7 mouse cellular contexts compared by ENCODE assay signal in the genomic region with DNA sequence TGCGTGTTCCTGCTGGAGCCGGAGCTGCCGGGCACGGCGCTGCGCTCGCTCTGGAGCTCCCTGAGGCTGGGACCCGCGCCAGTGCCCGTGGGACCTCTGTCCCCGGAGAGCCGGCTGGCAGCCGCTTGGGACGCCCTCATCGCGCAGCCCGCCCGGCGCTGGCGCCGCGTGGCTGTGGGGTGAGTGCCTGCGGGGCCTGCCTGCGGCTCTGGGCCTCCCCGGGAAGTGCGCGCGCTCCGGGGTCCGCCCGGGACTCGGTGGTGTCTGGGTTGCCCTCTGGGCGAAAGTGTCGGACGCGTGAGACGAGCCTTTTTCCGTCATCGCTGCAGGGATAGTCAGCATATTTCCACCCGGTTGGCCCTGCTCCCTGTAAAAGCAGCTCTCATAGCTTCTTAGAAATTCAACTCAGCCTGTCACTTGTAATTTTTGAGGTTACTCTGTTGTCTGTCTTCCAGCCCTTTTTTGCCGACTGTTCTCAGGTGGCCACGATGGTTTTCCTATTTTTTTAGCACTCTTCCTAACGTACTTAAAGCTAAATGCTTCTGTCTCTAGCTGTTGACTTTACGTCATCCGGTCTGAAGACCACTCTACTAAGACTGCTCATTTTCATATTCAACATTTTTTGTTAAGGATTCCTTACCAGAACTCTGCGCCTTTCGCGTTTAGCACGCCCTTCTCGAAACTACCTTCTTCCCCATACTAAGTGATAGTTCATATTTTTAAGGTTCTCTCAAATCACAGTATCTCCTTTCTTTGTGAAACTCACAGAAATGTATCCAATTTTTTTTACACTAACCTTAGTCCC. TPM values are rescaled to one million over a fixed set of nuclear protein-coding genes. Genes with fewer than 3 reads are reported as not detected.
DNase-seq lines count a peak whose midpoint lies in the region; ATAC-seq and TF ChIP-seq lines count a peak whose summit lies in the region.

No protein-coding gene starts in this region.

- no peak for TF ChIP-seq POLR2A in spleen, adult 2 months (IDR thresholded peaks at IDR 0.05; ENCODE audit: low read depth, low read length)

- peak overlapping the region; percentile 91 for H3K9ac ChIP-seq in embryonic facial prominence, embryonic 13.5 days
- peak overlapping the region; percentile 87 for H3K9ac ChIP-seq in intestine, embryonic 16.5 days (ENCODE audit: low read depth, low read length)

- H3K9me3 ChIP-seq in embryonic facial prominence, embryonic 13.5 days, result no peaks in the 10 kb centered on the region
- H3K9me3 ChIP-seq in intestine, embryonic 16.5 days (ENCODE audit: control insufficient read depth, low read length), result no peaks in the 10 kb centered on the region

- no peak for DNase-seq in spleen, adult 2 months (ENCODE audit: low read depth in 1 of 2, low spot score in 2 of 2)
- no peak for DNase-seq in spleen, postnatal 14 days (ENCODE audit: low spot score in 2 of 2)
- DNase-seq in skeletal muscle tissue, adult 2 months (ENCODE audit: low read depth, low spot score), result peak; percentile 52
- DNase-seq in right cerebral cortex, postnatal 36 days (ENCODE audit: low spot score in 2 of 2), result no peak
- no peak for DNase-seq in adrenal gland, adult 8-10 months

- WGBS in spleen, adult 2 months, result under 1% methylated on average over 49 of the region's 50 CpGs
- under 1% methylated on average over 50 of the region's 50 CpGs for WGBS in embryonic facial prominence, embryonic 13.5 days
- WGBS in intestine, embryonic 16.5 days, result under 1% methylated on average over 50 of the region's 50 CpGs

- peak; percentile 50; the same call in 1 of the 2 replicates for ATAC-seq in embryonic facial prominence, embryonic 13.5 days (ENCODE audit: insufficient number of reproducible peaks, insufficient read depth, low FRiP score, low TSS enrichment, low read depth)
- ATAC-seq in intestine, embryonic 16.5 days, result peak; percentile 78

- peak overlapping the region; percentile 62 for H3K4me2 ChIP-seq in embryonic facial prominence, embryonic 13.5 days
- peak overlapping the region; percentile 66 for H3K4me2 ChIP-seq in intestine, embryonic 16.5 days (ENCODE audit: low read depth, low read length)

- TF ChIP-seq CTCF in spleen, adult 2 months (IDR thresholded peaks at IDR 0.05; ENCODE audit: extremely low read depth, insufficient read depth, insufficient read length, insufficient replicate concordance), result no peak

- H3K27ac ChIP-seq in spleen, adult 2 months (ENCODE audit: insufficient read depth, low read length), result peak overlapping the region; percentile 81
- peak overlapping the region; percentile 90 for H3K27ac ChIP-seq in embryonic facial prominence, embryonic 13.5 days
- peak overlapping the region; percentile 90 for H3K27ac ChIP-seq in intestine, embryonic 16.5 days (ENCODE audit: low read length)

- no peaks in the 10 kb centered on the region for H3K27me3 ChIP-seq in spleen, adult 2 months (ENCODE audit: control insufficient read depth, insufficient read depth, low read length)
- H3K27me3 ChIP-seq in embryonic facial prominence, embryonic 13.5 days, result no peaks in the 10 kb centered on the region
- H3K27me3 ChIP-seq in intestine, embryonic 16.5 days (replicated peaks; ENCODE audit: control insufficient read depth, insufficient read depth, low read length), result no peaks in the 10 kb centered on the region

- peak overlapping the region; percentile 78 for H3K4me3 ChIP-seq in spleen, adult 2 months (ENCODE audit: extremely low read depth, insufficient read depth, insufficient read length)
- H3K4me3 ChIP-seq in embryonic facial prominence, embryonic 13.5 days, result peak overlapping the region; percentile 94
- H3K4me3 ChIP-seq in intestine, embryonic 16.5 days (ENCODE audit: low read length), result peak overlapping the region; percentile 91

- H3K36me3 ChIP-seq in spleen, adult 2 months (ENCODE audit: control insufficient read depth, insufficient read depth, low read length), result no peaks in the 10 kb centered on the region
- H3K36me3 ChIP-seq in embryonic facial prominence, embryonic 13.5 days, result no peaks in the 10 kb centered on the region
- no peaks in the 10 kb centered on the region for H3K36me3 ChIP-seq in intestine, embryonic 16.5 days (ENCODE audit: control insufficient read depth, insufficient read depth, low read length)

- H3K4me1 ChIP-seq in spleen, adult 2 months (ENCODE audit: control insufficient read depth, insufficient read depth, insufficient read length), result peaks cover 4% of the 10 kb centered on the region; the same call in 1 of the 2 replicates
- H3K4me1 ChIP-seq in embryonic facial prominence, embryonic 13.5 days, result peaks cover 49% of the 10 kb centered on the region
- H3K4me1 ChIP-seq in intestine, embryonic 16.5 days (ENCODE audit: control insufficient read depth, insufficient read depth, low read length), result peaks cover 15% of the 10 kb centered on the region; the same call in 1 of the 2 replicates

RNA-seq across cellular contexts. Expression of gene Adpgk, which starts 0.5 kb away (rescaled TPM):
- 20.1 and 25.0 TPM in 2 replicates for polyA plus RNA-seq in spleen, adult 2 months (2012; rRNA removed)
- polyA plus RNA-seq in embryonic facial prominence, embryonic 13.5 days (2015; fragmentation: Nextera tagmentation; extraction: Ambion mirVana), result 35.6 and 39.2 TPM in 2 replicates
- polyA plus RNA-seq in intestine, embryonic 16.5 days (2015; fragmentation: Nextera tagmentation; extraction: Ambion mirVana), result 22.9 and 25.6 TPM in 2 replicates
- 10 to 100 TPM; 30.6 to 33.5 (median 31.2) TPM for total RNA-seq in adrenal gland, adult 8-10 months (2022)
